Mouse (Mus musculus): ENCODE data around the gene Svs5.

GRCm38 (mm10) chr2:164356177-164356967 is 23.8 kb downstream of the Svs5 start:
- no peak for TF ChIP-seq CTCF (IDR thresholded peaks at IDR 0.05; ENCODE audit: extremely low read depth, insufficient read depth, low read length)
- TF ChIP-seq POLR2A (IDR thresholded peaks at IDR 0.05; ENCODE audit: extremely low read depth, insufficient read depth, low read length) = no peak

Data from cortical plate, adult 2 months (tissue).